Mouse (Mus musculus): ENCODE data around the gene 1700001O22Rik.

DNA sequence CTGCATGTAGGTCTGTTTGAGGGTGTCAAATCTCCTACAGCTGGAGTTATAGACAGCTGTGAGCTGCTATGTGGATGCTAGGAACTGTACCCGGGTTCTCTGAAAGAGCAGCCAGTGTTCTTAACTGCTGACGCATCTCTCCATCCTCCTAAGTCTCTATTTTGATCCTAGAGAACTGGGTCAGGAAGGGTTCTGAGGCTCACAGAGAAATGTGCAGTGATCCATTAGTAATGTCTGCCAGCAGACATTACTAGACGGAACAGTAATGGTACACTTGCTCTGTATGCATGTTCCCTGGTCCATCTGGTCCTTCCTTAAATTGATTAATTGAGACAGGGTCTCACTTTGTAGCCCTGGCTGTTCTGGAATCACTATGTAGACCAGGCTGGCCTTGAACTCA lies 4.0 kb downstream of the 1700001O22Rik start:
- TF ChIP-seq POLR2A (IDR thresholded peaks at IDR 0.05; ENCODE audit: insufficient read depth, low read depth, low read length) (no peak), CTCF (IDR thresholded peaks at IDR 0.05; ENCODE audit: insufficient read depth, low read depth, low read length) (no peak)

Measured in olfactory bulb, adult 2 months (tissue).